Mouse (Mus musculus) heart, embryonic 10.5 days (tissue): ENCODE data around the gene Adamts2. TPM values are rescaled to one million over a fixed set of nuclear protein-coding genes. Genes with fewer than 3 reads are reported as not detected.
A peak's percentile ranks its signal among the peaks of the same experiment; 100 is the strongest.

Source experiments
- DNase-seq: peaks from one replicate; pipeline ENCODE4 v3.0.0-alpha.2; 2017; ENCODE audit warnings: low spot score
- H3K27ac ChIP-seq: fragments of 300-500 bp; sonication (generic); 2 replicates; pipeline ENCODE4 v1.5.1; 2016; ENCODE audit warnings: mild to moderate bottlenecking
- H3K27me3 ChIP-seq: fragments of 300-500 bp; sonication (generic); 2 replicates; pipeline ENCODE4 v1.6.1; 2016; ENCODE audit warnings: mild to moderate bottlenecking; ENCODE audit not compliant: poor library complexity, insufficient read depth, severe bottlenecking
- H3K36me3 ChIP-seq: fragments of 300-500 bp; sonication (generic); 2 replicates; pipeline ENCODE4 v1.6.1; 2016; ENCODE audit warnings: mild to moderate bottlenecking, moderate library complexity
- H3K4me1 ChIP-seq: fragments of 300-500 bp; sonication (generic); 2 replicates; pipeline ENCODE4 v1.6.1; 2016; ENCODE audit warnings: mild to moderate bottlenecking
- H3K4me3 ChIP-seq: fragments of 300-500 bp; sonication (generic); 2 replicates; pipeline ENCODE4 v1.5.1; 2016; ENCODE audit warnings: mild to moderate bottlenecking, moderate library complexity
- H3K9me3 ChIP-seq: fragments of 300-500 bp; sonication (generic); 2 replicates; pipeline ENCODE4 v1.6.1; 2016; ENCODE audit warnings: mild to moderate bottlenecking, moderate library complexity
- WGBS: fragments of 180-500 bp; shearing (Covaris S2); methylation state at CpG from one replicate; pipeline ENCODE4 v1.1.7; 2016; 5-methylcytosine and 5-hydroxymethylcytosine counted together
- polyA plus RNA-seq: library from polyadenylated mRNA; unstranded; fragments of >200 nt; fragmentation: Nextera tagmentation; extraction: Ambion mirVana; gene quantifications from 2 replicates; pipeline ENCODE4 v1.2.1, GENCODE M21; 2016

Gene Adamts2
- polyA plus RNA-seq, 1 experiment from 2014 or later, result 3.9 TPM

DNA sequence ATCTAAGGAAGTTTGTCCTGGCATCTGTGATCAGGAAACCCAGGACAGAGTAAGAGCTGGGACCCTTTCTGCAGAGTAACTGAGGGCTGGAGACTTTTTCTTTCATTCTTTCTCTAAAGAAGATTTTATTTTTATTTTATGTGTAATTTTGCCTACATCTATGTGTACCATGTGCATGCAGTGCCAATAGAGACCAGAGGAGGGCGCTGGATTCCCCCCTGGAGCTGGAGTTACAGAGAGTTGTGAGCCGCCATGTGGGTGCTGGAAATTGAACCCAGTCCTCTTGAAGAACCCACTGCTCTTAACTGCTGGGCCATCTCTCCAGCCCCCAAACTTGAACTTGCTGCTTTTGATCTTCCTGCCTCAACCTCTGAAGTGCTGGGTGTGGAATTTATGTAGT lies 2.7 kb upstream of the Adamts2 start:
- Histone ChIP-seq H3K9me3 (no peaks in the 10 kb centered on the region), H3K4me1 (peaks cover 23% of the 10 kb centered on the region), H3K27ac (no peak overlapping the region), H3K27me3 (peaks cover 93% of the 10 kb centered on the region), H3K4me3 (no peak overlapping the region), H3K36me3 (no peaks in the 10 kb centered on the region)
- no peak for DNase-seq
- 52% methylated on average over 2 of the region's 2 CpGs for WGBS

DNA sequence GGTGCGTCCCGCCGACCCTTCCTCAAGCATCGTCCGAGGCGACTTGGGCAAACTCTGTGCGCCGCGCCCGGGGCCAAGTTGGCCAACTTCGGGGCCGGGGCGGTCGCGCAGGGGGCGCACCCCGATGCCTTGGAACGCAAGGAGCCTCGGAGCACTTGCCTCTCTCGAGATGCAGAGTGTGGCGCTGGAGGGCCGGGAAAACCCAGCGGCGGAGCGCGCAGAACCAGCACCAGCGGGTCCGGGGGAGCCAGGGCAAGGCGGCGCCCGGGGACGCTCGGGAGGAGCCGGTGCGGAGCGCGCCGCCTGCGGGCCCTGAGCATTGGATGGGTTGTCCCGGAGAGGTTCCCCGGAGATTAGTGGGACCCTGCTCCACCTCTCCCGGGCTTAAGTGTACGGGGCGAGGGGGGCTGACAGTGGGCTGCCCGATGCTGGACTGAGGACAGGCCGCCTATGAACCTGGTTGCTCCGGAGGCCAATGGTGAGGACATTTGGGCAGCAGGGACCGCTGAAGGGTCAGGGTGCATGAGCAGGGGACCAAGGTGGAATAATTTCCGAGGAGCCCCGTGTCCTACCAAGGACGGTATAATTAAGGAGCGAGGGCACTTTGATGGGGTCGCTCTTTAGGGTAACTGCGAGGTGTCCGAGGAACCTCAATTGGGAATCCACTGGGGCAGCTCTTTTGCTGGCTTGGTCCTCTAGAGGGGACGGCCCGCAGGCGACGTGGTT lies 635 bp downstream of the Adamts2 start:
- WGBS, result under 1% methylated on average over 59 of the region's 59 CpGs
- Histone ChIP-seq H3K4me1 (peaks cover 23% of the 10 kb centered on the region), H3K27me3 (peaks cover 99% of the 10 kb centered on the region), H3K27ac (peak overlapping the region; percentile 81), H3K36me3 (no peaks in the 10 kb centered on the region), H3K4me3 (peak overlapping the region; percentile 83), H3K9me3 (no peaks in the 10 kb centered on the region)
- DNase-seq, result no peak

DNA sequence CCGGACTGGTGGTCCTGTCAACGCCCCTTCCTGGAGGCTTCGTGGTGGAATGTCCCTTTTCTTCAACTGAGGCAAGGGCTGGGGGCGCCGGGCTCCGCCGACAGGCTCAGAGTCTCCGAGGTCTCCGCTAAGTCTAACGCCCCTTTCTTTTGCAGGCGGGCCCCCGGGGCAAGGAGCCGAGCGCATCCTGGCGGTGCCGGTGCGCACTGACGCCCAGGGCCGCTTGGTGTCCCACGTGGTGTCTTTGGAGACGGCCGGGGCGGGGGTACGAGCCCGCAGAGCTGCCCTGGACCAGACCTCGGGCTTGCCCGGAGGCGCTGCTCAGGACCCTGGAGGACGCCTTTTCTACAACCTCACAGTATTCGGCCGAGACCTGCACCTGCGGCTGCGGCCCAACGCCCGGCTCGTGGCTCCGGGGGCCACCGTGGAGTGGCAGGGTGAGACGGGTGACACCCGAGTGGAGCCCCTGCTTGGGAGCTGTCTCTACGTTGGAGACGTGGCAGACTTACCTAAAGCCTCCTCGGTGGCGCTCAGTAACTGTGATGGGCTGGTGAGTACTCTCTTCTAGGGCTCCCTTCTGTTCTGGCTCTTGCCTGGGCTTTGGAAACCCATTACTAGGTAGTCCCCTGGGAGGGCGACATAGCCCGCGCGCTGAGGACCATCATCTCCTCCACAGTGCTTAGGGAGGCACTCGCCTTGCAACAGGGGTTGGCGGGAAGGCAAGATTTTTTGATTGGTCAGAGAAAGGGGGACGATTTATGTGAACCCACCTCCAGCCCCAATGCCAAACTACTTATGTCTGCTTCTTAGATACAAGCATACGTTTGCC lies 1.4 kb downstream of the Adamts2 start:
- peaks cover 23% of the 10 kb centered on the region for H3K4me1 ChIP-seq
- no peaks in the 10 kb centered on the region for H3K36me3 ChIP-seq
- peak overlapping the region; percentile 83 for H3K4me3 ChIP-seq
- WGBS, result 1% methylated on average over 52 of the region's 52 CpGs
- peaks cover 97% of the 10 kb centered on the region for H3K27me3 ChIP-seq
- no peak for DNase-seq
- no peaks in the 10 kb centered on the region for H3K9me3 ChIP-seq
- H3K27ac ChIP-seq, result no peak overlapping the region

DNA sequence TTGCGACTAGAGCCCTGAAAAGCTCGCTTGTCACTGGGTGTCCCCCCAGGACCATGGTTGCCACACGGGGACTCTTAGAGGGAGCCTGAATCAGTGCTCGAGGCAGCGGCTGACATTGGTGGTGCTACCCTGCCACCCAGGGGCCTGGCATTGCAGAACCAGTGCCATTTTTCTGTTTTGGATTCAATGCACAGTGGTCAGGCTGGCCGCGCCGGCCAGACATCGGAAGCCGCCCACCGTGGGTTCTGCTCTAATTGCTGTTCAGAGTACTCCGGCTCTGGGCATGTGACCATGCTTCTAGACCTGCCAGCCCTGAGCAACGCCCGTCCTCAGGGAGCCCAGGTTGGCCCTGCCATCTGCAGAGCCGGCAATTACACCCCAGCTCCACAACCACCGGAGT lies 2.5 kb downstream of the Adamts2 start:
- peaks cover 87% of the 10 kb centered on the region for H3K27me3 ChIP-seq
- no peaks in the 10 kb centered on the region for H3K9me3 ChIP-seq
- no peak for DNase-seq
- H3K4me1 ChIP-seq, result peaks cover 23% of the 10 kb centered on the region
- no peak overlapping the region for H3K4me3 ChIP-seq
- H3K36me3 ChIP-seq, result no peaks in the 10 kb centered on the region
- WGBS, result 69% methylated on average over 16 of the region's 16 CpGs
- H3K27ac ChIP-seq, result no peak overlapping the region

DNA sequence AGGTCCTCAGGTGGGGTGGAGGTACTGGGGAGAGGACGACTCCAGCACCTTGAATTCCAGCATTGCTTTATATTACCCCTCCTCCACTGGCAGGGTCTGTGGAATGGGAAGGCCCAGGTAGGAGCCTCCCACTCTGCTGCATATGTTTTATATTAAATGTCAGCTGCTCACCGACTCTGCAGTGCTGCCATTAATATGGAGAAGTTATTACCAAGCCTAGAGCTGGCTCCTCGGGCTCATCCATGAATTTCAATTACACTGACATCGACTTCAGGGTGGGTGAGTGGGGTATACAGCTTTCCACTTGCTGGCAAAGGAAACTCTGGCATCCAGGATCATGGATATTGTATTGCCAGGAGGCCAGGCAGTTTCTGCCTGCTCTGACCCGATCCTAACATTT lies 9.3 kb downstream of the Adamts2 start:
- peaks cover 18% of the 10 kb centered on the region for H3K27me3 ChIP-seq
- no peaks in the 10 kb centered on the region for H3K9me3 ChIP-seq
- H3K4me1 ChIP-seq, result no peaks in the 10 kb centered on the region
- no peaks in the 10 kb centered on the region for H3K36me3 ChIP-seq
- no peak overlapping the region for H3K4me3 ChIP-seq
- no peak for DNase-seq
- whole genome bisulfite sequencing, result 73% methylated on average over 5 of the region's 5 CpGs
- H3K27ac ChIP-seq, result no peak overlapping the region

DNA sequence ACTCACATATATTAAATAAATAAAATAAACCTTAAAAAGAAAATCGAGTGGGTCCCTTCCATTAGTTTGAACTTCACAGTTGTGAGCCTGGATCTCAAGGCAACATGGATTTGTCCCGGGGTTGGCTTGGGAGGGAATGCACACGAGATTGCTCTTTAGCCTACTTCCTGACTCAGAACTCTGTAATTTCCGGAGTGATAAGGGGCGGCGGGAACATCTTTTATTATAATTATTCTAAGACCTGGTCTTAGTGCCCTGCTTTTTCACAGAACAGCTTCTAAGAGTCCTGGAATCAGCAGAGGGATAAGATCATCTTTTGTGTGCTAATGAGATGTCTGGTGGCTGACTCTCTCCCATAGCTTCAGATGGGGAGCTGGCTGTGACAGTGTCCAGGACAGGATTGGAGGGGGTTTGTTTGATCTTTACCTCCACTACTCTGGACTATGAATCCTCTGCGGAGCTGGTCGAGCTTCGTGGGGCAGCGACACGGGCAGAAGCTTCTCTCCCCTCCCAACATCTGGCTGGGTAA lies 15.2 kb downstream of the Adamts2 start:
- no peak for DNase-seq
- Histone ChIP-seq H3K4me1 (0 out of 2 replicates have a peak, but pooled peaks cover 6% of the 10 kb centered on the region), H3K27ac (no peak overlapping the region), H3K9me3 (no peaks in the 10 kb centered on the region), H3K4me3 (no peak overlapping the region), H3K27me3 (peaks cover 6% of the 10 kb centered on the region), H3K36me3 (no peaks in the 10 kb centered on the region)
- 67% methylated on average over 11 of the region's 11 CpGs for WGBS

DNA sequence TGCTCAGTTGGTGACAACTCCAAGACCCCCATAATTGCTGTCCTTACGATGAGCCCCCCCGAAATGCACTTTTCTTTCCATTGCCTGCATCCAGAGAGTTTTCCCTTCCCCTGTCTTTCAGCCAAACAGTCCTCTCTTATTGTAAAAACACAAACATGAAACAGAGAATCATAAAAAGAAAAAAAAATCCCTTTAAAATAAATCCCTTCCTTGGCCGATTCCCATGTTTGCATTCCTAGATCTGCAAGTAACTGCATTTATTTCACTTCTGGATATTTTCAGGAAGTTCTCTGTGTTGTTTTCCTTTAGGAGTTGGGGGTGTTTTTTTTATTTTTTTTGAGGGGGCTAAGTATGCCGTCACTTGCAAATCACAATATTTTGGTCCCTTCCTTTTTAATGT lies 19.0 kb downstream of the Adamts2 start:
- Histone ChIP-seq H3K27ac (no peak overlapping the region), H3K4me3 (no peak overlapping the region), H3K9me3 (no peaks in the 10 kb centered on the region), H3K27me3 (peaks cover 26% of the 10 kb centered on the region), H3K4me1 (peaks cover 10% of the 10 kb centered on the region; the same call in 1 of the 2 replicates), H3K36me3 (no peaks in the 10 kb centered on the region)
- 86% methylated on average over 4 of the region's 4 CpGs for WGBS
- no peak for DNase-seq

DNA sequence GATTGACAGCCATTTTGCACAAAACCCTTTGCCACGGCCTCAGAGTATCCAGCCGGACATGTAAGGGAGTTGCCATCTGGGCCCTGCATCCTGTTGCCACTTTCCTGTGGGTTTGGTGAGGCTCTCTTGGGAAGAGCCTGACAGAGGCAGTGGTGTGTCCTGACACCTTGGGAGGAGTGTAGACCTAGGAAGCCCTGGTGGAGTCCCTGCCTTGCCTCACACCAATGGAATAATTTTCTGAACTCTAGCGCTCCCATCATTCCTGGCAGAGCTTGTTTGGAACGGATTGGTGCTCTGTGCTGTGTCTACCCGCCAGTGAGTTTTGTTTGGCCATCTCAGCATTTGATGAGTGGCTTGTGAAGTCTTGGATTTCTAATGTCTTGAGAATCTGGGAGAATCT lies 19.5 kb downstream of the Adamts2 start:
- Histone ChIP-seq H3K4me3 (no peak overlapping the region), H3K36me3 (no peaks in the 10 kb centered on the region), H3K27ac (no peak overlapping the region), H3K4me1 (peaks cover 10% of the 10 kb centered on the region; the same call in 1 of the 2 replicates), H3K9me3 (no peaks in the 10 kb centered on the region), H3K27me3 (peaks cover 28% of the 10 kb centered on the region)
- WGBS, result 75% methylated on average over 5 of the region's 5 CpGs
- no peak for DNase-seq

DNA sequence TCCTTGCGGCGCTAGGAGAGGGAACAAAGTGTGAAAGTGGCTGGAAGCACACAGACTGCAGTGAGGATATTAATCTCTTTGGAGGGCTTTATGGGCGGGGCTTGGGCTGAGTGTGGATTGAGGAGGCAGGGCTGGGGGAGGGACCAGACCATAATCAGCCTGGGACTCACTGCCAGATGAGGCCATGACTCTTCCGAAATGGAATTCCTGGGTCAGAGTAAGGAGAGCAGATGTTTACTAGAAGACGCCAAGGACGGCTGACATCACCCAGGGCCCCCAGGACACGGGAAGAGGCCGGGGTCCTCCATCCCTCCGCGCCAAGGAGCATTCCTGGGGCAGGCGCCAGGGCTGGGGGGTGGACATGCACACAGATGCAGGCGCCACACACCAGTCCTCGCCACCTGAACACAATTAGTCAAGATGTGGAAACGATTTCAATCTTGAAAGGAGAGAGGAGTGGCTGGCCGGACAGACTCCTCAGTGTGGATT lies 20.4 kb downstream of the Adamts2 start:
- Histone ChIP-seq H3K27ac (peak overlapping the region; percentile 67), H3K9me3 (no peaks in the 10 kb centered on the region), H3K36me3 (no peaks in the 10 kb centered on the region), H3K4me3 (peak overlapping the region; percentile 36), H3K27me3 (peaks cover 29% of the 10 kb centered on the region), H3K4me1 (peaks cover 10% of the 10 kb centered on the region; the same call in 1 of the 2 replicates)
- 43% methylated on average over 15 of the region's 15 CpGs for WGBS
- no peak for DNase-seq

DNA sequence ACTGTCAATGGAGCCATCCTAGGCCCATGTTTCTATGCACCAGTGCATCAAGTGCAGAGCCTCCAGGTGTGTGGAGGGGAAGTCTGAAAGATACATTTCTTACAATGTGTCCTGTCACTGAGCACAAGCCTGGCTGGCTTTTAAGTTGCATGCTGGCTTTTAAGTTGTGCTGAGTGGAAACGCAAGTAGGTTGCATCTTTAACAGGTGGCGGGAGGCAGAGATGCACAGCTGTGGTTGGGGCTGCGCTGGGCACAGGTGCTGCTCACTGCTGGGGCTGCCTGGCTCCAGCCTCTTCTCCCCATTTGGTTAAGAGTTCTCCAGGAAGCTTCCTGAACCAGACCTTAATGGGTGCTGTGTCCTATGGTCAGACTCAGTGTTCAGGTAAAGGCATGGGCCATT lies 21.9 kb downstream of the Adamts2 start:
- no peak for DNase-seq
- H3K36me3 ChIP-seq, result no peaks in the 10 kb centered on the region
- H3K27me3 ChIP-seq, result peaks cover 29% of the 10 kb centered on the region
- no peak overlapping the region for H3K27ac ChIP-seq
- H3K4me3 ChIP-seq, result no peak overlapping the region
- WGBS, result 91% methylated on average over 3 of the region's 3 CpGs
- H3K4me1 ChIP-seq, result peaks cover 10% of the 10 kb centered on the region; the same call in 1 of the 2 replicates
- no peaks in the 10 kb centered on the region for H3K9me3 ChIP-seq

DNA sequence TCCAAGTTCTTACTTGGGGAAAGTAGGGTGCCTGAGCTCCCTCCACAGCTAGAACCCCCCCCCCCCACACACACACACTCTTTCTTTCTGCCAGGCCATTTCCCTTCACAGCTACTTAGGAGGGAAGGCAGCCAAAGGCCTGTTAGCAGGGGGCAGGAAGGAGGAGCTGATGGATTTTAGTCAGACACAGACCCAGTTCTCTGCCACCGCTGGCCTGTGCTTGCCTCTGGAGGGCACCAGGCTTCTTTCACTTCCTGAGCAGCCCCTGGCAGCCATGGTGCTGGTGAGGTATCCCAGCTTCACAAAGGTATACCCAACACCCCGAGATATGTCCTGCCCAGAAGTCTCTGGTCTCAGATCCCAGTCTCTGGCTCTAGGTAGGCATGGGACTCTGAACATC lies 22.4 kb downstream of the Adamts2 start:
- peaks cover 10% of the 10 kb centered on the region; the same call in 1 of the 2 replicates for H3K4me1 ChIP-seq
- no peak overlapping the region for H3K4me3 ChIP-seq
- peaks cover 34% of the 10 kb centered on the region for H3K27me3 ChIP-seq
- H3K9me3 ChIP-seq, result no peaks in the 10 kb centered on the region
- H3K36me3 ChIP-seq, result no peaks in the 10 kb centered on the region
- no peak overlapping the region for H3K27ac ChIP-seq
- WGBS, result 36% methylated on average over 2 of the region's 2 CpGs
- no peak for DNase-seq

DNA sequence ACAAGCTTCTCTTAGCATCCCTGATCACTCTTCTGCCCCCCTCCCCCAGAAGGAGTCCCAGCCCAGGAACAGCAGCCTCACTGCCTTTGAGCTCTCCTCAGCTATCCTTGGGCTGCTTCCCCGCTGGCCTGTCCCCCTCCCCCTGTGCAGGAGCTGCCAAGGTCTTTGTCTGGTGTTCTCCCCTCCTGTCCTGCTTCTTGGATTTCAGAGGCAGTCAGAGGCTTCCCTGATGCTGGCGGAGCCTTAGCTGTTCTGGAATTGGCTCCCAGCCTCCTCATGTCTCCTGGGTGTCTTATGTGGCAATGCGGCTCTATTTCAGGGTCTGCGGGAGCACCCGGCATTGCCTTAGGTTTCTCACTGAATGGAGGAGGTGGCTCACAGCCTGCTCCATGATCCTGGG lies 22.8 kb downstream of the Adamts2 start:
- peaks cover 38% of the 10 kb centered on the region; the same call in 1 of the 2 replicates for H3K27me3 ChIP-seq
- H3K9me3 ChIP-seq, result no peaks in the 10 kb centered on the region
- H3K4me1 ChIP-seq, result peaks cover 10% of the 10 kb centered on the region; the same call in 1 of the 2 replicates
- no peak overlapping the region for H3K27ac ChIP-seq
- no peak overlapping the region for H3K4me3 ChIP-seq
- 68% methylated on average over 5 of the region's 5 CpGs for WGBS
- no peaks in the 10 kb centered on the region for H3K36me3 ChIP-seq
- no peak for DNase-seq

DNA sequence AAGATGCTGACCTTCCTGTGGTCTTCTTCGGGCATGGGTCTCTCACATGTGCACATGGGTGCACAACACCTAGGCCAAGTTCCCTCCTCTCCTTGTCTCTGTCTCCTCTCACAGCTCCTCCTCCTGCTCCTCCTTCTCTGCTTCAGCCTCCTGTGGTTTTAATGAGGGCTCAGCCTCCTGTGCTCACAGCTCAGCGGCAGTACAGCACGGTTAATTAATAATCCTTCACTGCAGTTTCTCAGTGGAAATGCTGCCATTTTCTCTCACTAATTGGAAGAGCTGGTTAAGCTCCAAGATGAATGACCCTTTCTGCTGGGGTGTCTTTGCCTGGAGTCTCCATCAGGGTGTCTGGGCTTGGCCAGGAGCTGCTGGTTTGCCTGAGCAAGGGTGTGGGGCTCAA lies 27.0 kb downstream of the Adamts2 start:
- no peak for DNase-seq
- no peak overlapping the region for H3K27ac ChIP-seq
- 54% methylated on average over 3 of the region's 3 CpGs for WGBS
- no peaks in the 10 kb centered on the region for H3K9me3 ChIP-seq
- H3K27me3 ChIP-seq, result peaks cover 40% of the 10 kb centered on the region; the same call in 1 of the 2 replicates
- no peak overlapping the region for H3K4me3 ChIP-seq
- H3K4me1 ChIP-seq, result peaks cover 6% of the 10 kb centered on the region; the same call in 1 of the 2 replicates
- H3K36me3 ChIP-seq, result no peaks in the 10 kb centered on the region
